In genomic region chr4:150831941-150832340, GRCm38 (mm10) we compare ENCODE assay signal across 25 mouse cellular contexts. TPM values are rescaled to one million over a fixed set of nuclear protein-coding genes. Genes with fewer than 3 reads are reported as not detected.
DNase-seq lines count a peak whose midpoint lies in the region; ATAC-seq and TF ChIP-seq lines count a peak whose summit lies in the region.
"Had no signal": no experiment of that assay in that cellular context is flagged by ENCODE, and none has a peak within 500 bp of the region (broad histone marks: within the 10 kb centered on the region; RNA-seq: fewer than 3 reads in every experiment).

No protein-coding gene starts in this region.

- H3K27ac ChIP-seq in gastrocnemius, adult 2 months: peak overlapping the region; percentile 78
- H3K27ac ChIP-seq in heart, embryonic 10.5 days: peak overlapping the region; percentile 67; the same call in 1 of the 2 replicates
- peak overlapping the region; percentile 53 for H3K27ac ChIP-seq in lung, embryonic 15.5 days
- peak overlapping the region; percentile 70 for H3K27ac ChIP-seq in MEL (ENCODE audit: control insufficient read depth, low read depth, low read length)
- H3K27ac ChIP-seq: embryonic facial prominence, embryonic 13.5 days; forebrain, embryonic 12.5 days; heart, embryonic 15.5 days; hindbrain, embryonic 10.5 days; hindbrain, embryonic 14.5 days; intestine, embryonic 15.5 days had no signal

- no peak for TF ChIP-seq CTCF in gastrocnemius, adult 2 months (IDR thresholded peaks at IDR 0.05)
- no peak for TF ChIP-seq CTCF in MEL (IDR thresholded peaks at IDR 0.05 in 2 of 3, conservative IDR thresholded peaks at IDR 0.05 in 1 of 3; ENCODE audit: control insufficient read depth in 1 of 3, insufficient read depth in 1 of 3, low read depth in 2 of 3, low read length in 3 of 3, poor library complexity in 1 of 3, severe bottlenecking in 1 of 3)

- no peak overlapping the region for H3K4me2 ChIP-seq in lung, embryonic 15.5 days
- H3K4me2 ChIP-seq: embryonic facial prominence, embryonic 13.5 days; forebrain, embryonic 12.5 days; heart, embryonic 15.5 days; hindbrain, embryonic 14.5 days; intestine, embryonic 15.5 days had no signal

- peak; percentile 42 to 50; a peak in 2 of 4 replicates for TF ChIP-seq EP300 in MEL (IDR thresholded peaks at IDR 0.05; ENCODE audit: low read depth in 1 of 2, low read length in 2 of 2)

- H3K4me1 ChIP-seq in heart, embryonic 10.5 days: peaks cover 12% of the 10 kb centered on the region
- peaks cover 42% of the 10 kb centered on the region for H3K4me1 ChIP-seq in lung, embryonic 15.5 days
- peaks cover 0 to 17% of the 10 kb centered on the region in 2 experiments; a peak in 2 of 4 replicates for H3K4me1 ChIP-seq in MEL (ENCODE audit: control insufficient read depth in 1 of 2, insufficient read depth in 2 of 2, low read length in 2 of 2)
- H3K4me1 ChIP-seq: heart, embryonic 15.5 days had no signal

- no peak for ATAC-seq in lung, embryonic 15.5 days (ENCODE audit: borderline replicate concordance, extremely low read depth, low FRiP score, low TSS enrichment)
- ATAC-seq: activated CD4-positive, CD25-positive, alpha-beta regulatory T cell, adult 4 months; CD4-positive, CD25-positive, alpha-beta regulatory T cell, adult 4 months; forebrain, embryonic 16.5 days; intestine, embryonic 15.5 days; Patski had no signal

- no peaks in the 10 kb centered on the region for H3K79me2 ChIP-seq in MEL (ENCODE audit: control insufficient read depth, insufficient read depth, low read length, poor library complexity)

- no peak for TF ChIP-seq POLR2A in MEL (IDR thresholded peaks at IDR 0.05; ENCODE audit: control insufficient read depth in 1 of 2, insufficient read depth in 1 of 2, low read depth in 1 of 2, low read length in 2 of 2, poor library complexity in 1 of 2)

- WGBS in heart, embryonic 10.5 days: 60% methylated on average over 6 of the region's 6 CpGs
- WGBS in lung, embryonic 15.5 days: 64% methylated on average over 6 of the region's 6 CpGs

- DNase-seq in gastrocnemius, adult 2 months: peak; percentile 45
- no peak for DNase-seq in gastrocnemius, postnatal 10 days
- no peak for DNase-seq in heart, embryonic 10.5 days (ENCODE audit: low spot score)
- DNase-seq in heart, postnatal 14 days: no peak
- no peak for DNase-seq in lung, postnatal 14 days
- peak; percentile 60 for DNase-seq in MEL (ENCODE audit: low read depth, low spot score)
- no peak for DNase-seq in urinary bladder, postnatal 10 days (ENCODE audit: low spot score)
- DNase-seq: adrenal gland, postnatal 14 days; B cell, adult 2 months; cerebellum, adult 18-20 months; cerebellum, adult 9-11 months; cerebellum, postnatal 36 days; gastrocnemius, postnatal 25 days had no signal

- H3K4me3 ChIP-seq in gastrocnemius, adult 2 months: no peak overlapping the region
- no peak overlapping the region for H3K4me3 ChIP-seq in heart, embryonic 10.5 days
- H3K4me3 ChIP-seq in lung, embryonic 15.5 days: no peak overlapping the region
- peak overlapping the region; percentile 31 to 33 for H3K4me3 ChIP-seq in MEL (ENCODE audit: control insufficient read depth in 1 of 2, insufficient read depth in 1 of 2, low read depth in 2 of 2, low read length in 2 of 2)
- H3K4me3 ChIP-seq: embryonic facial prominence, embryonic 13.5 days; forebrain, embryonic 12.5 days; heart, embryonic 15.5 days; hindbrain, embryonic 10.5 days; intestine, embryonic 15.5 days had no signal

- no peak for TF ChIP-seq RAD21 in MEL (IDR thresholded peaks at IDR 0.05; ENCODE audit: low read depth, low read length)

- H3K36me3 ChIP-seq in heart, embryonic 10.5 days: no peaks in the 10 kb centered on the region
- no peaks in the 10 kb centered on the region for H3K36me3 ChIP-seq in lung, embryonic 15.5 days
- peaks cover 0 to 12% of the 10 kb centered on the region in 2 experiments; a peak in 2 of 4 replicates for H3K36me3 ChIP-seq in MEL (ENCODE audit: control insufficient read depth in 1 of 2, insufficient read depth in 2 of 2, low read length in 2 of 2)
- H3K36me3 ChIP-seq: embryonic facial prominence, embryonic 13.5 days; forebrain, embryonic 12.5 days; G1E; heart, embryonic 15.5 days; hindbrain, embryonic 10.5 days; intestine, embryonic 15.5 days had no signal

- H3K9me3 ChIP-seq in heart, embryonic 10.5 days: no peaks in the 10 kb centered on the region
- no peaks in the 10 kb centered on the region for H3K9me3 ChIP-seq in lung, embryonic 15.5 days
- H3K9me3 ChIP-seq in MEL (replicated peaks; ENCODE audit: insufficient read depth, low read length): no peaks in the 10 kb centered on the region
- H3K9me3 ChIP-seq: embryonic facial prominence, embryonic 13.5 days; forebrain, embryonic 12.5 days; G1E; heart, embryonic 15.5 days; hindbrain, embryonic 10.5 days; intestine, embryonic 15.5 days had no signal

- no peaks in the 10 kb centered on the region for H3K27me3 ChIP-seq in heart, embryonic 10.5 days (ENCODE audit: insufficient read depth, poor library complexity, severe bottlenecking)
- no peaks in the 10 kb centered on the region for H3K27me3 ChIP-seq in lung, embryonic 15.5 days
- no peaks in the 10 kb centered on the region for H3K27me3 ChIP-seq in MEL (ENCODE audit: control insufficient read depth in 1 of 2, insufficient read depth in 2 of 2, low read length in 2 of 2)
- H3K27me3 ChIP-seq: embryonic facial prominence, embryonic 13.5 days; forebrain, embryonic 12.5 days; heart, embryonic 15.5 days; intestine, embryonic 15.5 days; Patski had no signal

- intact Hi-C loops in gastrocnemius, adult 2 months (cut with DNase I): no loop called here
- intact Hi-C loops in heart, postnatal 14 days (cut with DNase I): no loop called here

- no peak overlapping the region for H3K9ac ChIP-seq in lung, embryonic 15.5 days
- peak overlapping the region; percentile 42 for H3K9ac ChIP-seq in MEL (ENCODE audit: control insufficient read depth, low read depth, low read length, poor library complexity, severe bottlenecking)
- H3K9ac ChIP-seq: embryonic facial prominence, embryonic 13.5 days; forebrain, embryonic 12.5 days; heart, embryonic 15.5 days; hindbrain, embryonic 14.5 days; intestine, embryonic 15.5 days had no signal

TF ChIP-seq in MEL, 35 proteins besides CTCF, POLR2A, EP300 and RAD21:
- TF ChIP-seq TAL1 (IDR thresholded peaks at IDR 0.05; ENCODE audit: low read length): peak; percentile 73
- peak; percentile 61 for TF ChIP-seq GATA1 (IDR thresholded peaks at IDR 0.05; ENCODE audit: low read depth, low read length)
- TF ChIP-seq NRF1 (IDR thresholded peaks at IDR 0.05; ENCODE audit: insufficient read depth, low read depth, low read length, poor library complexity, severe bottlenecking): no peak
- no peak for TF ChIP-seq ZNF384 (IDR thresholded peaks at IDR 0.05; ENCODE audit: low read depth, low read length)
- peak; percentile 31; the same call in 1 of the 2 replicates for TF ChIP-seq TCF12 (IDR thresholded peaks at IDR 0.05; ENCODE audit: low read depth, low read length)
- 0 out of 2 replicates have a peak, but pooled peaks have one; percentile 32 for TF ChIP-seq MAZ (IDR thresholded peaks at IDR 0.05; ENCODE audit: low read depth, low read length)

RNA-seq across cellular contexts. Expression of gene Errfi1, which starts 21.8 kb away (rescaled TPM):
- total RNA-seq in gastrocnemius, adult 2 months (2021): 10 to 100 TPM; 20.7 to 50.5 TPM
- 10 to 100 TPM; 17.4 to 23.6 TPM for total RNA-seq in gastrocnemius, postnatal 10 days (2021)
- 15.3 and 25.7 TPM in 2 replicates for polyA plus RNA-seq in heart, embryonic 10.5 days (2016; fragmentation: Nextera tagmentation; extraction: Ambion mirVana)
- 10 to 100 TPM; 38.4 to 44.5 TPM for total RNA-seq in heart, postnatal 14 days (2021)
- polyA plus RNA-seq in lung, embryonic 15.5 days (2015; fragmentation: Nextera tagmentation; extraction: Ambion mirVana): 41.7 and 42.7 TPM in 2 replicates
- 2.1 and 2.3 TPM in 2 replicates for total RNA-seq in MEL (2012; rRNA removed)
- polyA plus RNA-seq in MEL (2012; ENCODE audit: insufficient read depth in 1 of 2, insufficient read length in 2 of 2, low read depth in 1 of 2, low replicate concordance in 2 of 2, missing spikeins in 1 of 2): 1 to 10 TPM in 1 of 2 experiments, not detected in 1; 2.7 TPM
- polyA plus RNA-seq: G1E had no signal

Comparison
In these comparisons a context has a peak if more than half of its experiments do, and no peak if none do; other contexts are left out.
1. DNase-seq: peak in gastrocnemius, adult 2 months (single experiment) and MEL (single experiment); none in gastrocnemius, postnatal 10 days (single experiment), heart, embryonic 10.5 days (single experiment), heart, postnatal 14 days (0 of 2), lung, postnatal 14 days (single experiment) and urinary bladder, postnatal 10 days (single experiment).
2. H3K4me3 ChIP-seq: peak in MEL (2 of 2); none in gastrocnemius, adult 2 months (single experiment), heart, embryonic 10.5 days (single experiment) and lung, embryonic 15.5 days (single experiment).
3. Peak in every context shown above with its lines, with median percentiles within 50 percentile points of each other: H3K27ac ChIP-seq.